Mouse (Mus musculus): ENCODE measurements around the gene Abcg1.

GRCm38 (mm10) chr17:31074053-31074590 lies 16.6 kb downstream of the Abcg1 start:
- TF ChIP-seq POLR2A (IDR thresholded peaks at IDR 0.05; ENCODE audit: low read depth, low read length) (no peak), CTCF (IDR thresholded peaks at IDR 0.05; ENCODE audit: borderline replicate concordance, insufficient read depth, low read length) (no peak)
